Mouse (Mus musculus) liver, postnatal 0 days (tissue): ENCODE data around the gene 4930512M02Rik. TPM values are rescaled to one million over a fixed set of nuclear protein-coding genes. Genes with fewer than 3 reads are reported as not detected.

ENCODE experiments used
- ATAC-seq: fragments of 200-750 bp; cut with Nextera tagmentation; 2 replicates; pipeline ENCODE4 v1.8.0; 2017; ENCODE audit warnings: mild to moderate bottlenecking, moderate library complexity
- DNase-seq: peaks from one replicate; pipeline ENCODE4 v3.0.0-alpha.2; 2016
- H3K27ac ChIP-seq: fragments of 300-500 bp; sonication (generic); 2 replicates; pipeline ENCODE4 v1.5.1; 2014; ENCODE audit warnings: antibody characterized with exemption, moderate library complexity, mild to moderate bottlenecking, low read depth
- H3K27me3 ChIP-seq: fragments of 300-500 bp; sonication (generic); 2 replicates; pipeline ENCODE4 v1.6.1; 2014; ENCODE audit warnings: low read length, control low read depth, mixed read lengths; ENCODE audit not compliant: insufficient read depth
- H3K36me3 ChIP-seq: fragments of 300-500 bp; sonication (generic); replicated peaks from 2 replicates; pipeline ENCODE4 v1.6.1; 2014; ENCODE audit warnings: mild to moderate bottlenecking, control low read depth, low read length, moderate library complexity, mixed read lengths; ENCODE audit not compliant: insufficient read depth
- H3K4me1 ChIP-seq: fragments of 300-500 bp; sonication (generic); 2 replicates; pipeline ENCODE4 v1.6.1; 2014; ENCODE audit warnings: antibody characterized with exemption, mild to moderate bottlenecking, control low read depth; ENCODE audit not compliant: insufficient read depth
- H3K4me2 ChIP-seq: fragments of 300-500 bp; sonication (generic); 2 replicates; pipeline ENCODE4 v1.6.1; 2014; ENCODE audit warnings: low read depth, mild to moderate bottlenecking, low read length, moderate library complexity, mixed read lengths
- H3K4me3 ChIP-seq: fragments of 300-500 bp; sonication (generic); 2 replicates; pipeline ENCODE4 v1.5.1; 2014; ENCODE audit warnings: low read depth, low read length
- H3K9ac ChIP-seq: fragments of 300-500 bp; sonication (generic); replicated peaks from 2 replicates; pipeline ENCODE4 v1.6.1; 2014; ENCODE audit warnings: mild to moderate bottlenecking, moderate library complexity
- H3K9me3 ChIP-seq: fragments of 300-500 bp; sonication (generic); 2 replicates; pipeline ENCODE4 v1.6.1; 2016; ENCODE audit warnings: mild to moderate bottlenecking, control low read depth, low read length, mixed read lengths
- CTCF ChIP-seq: sonication (generic); IDR thresholded peaks from 2 replicates; pipeline ENCODE4 v1.5.1; 2016; ENCODE audit warnings: antibody characterized with exemption, low read depth
- EP300 ChIP-seq: IDR thresholded peaks from 2 replicates; pipeline ENCODE4 v1.6.1; 2016; ENCODE audit warnings: antibody characterized with exemption, low read depth, mild to moderate bottlenecking
- WGBS: fragments of 180-500 bp; shearing (Covaris S2); extraction: QIAGEN DNeasy Blood & Tissue Kit; methylation state at CpG from one replicate; pipeline ENCODE4 v1.1.7; 2014; ENCODE audit not compliant: insufficient replicate concordance; 5-methylcytosine and 5-hydroxymethylcytosine counted together
- polyA plus RNA-seq: library from polyadenylated mRNA; unstranded; fragments of >200 nt; fragmentation: Nextera tagmentation; extraction: Ambion mirVana; gene quantifications from 2 replicates; pipeline ENCODE4 v1.2.1, GENCODE M21; 2015

Gene 4930512M02Rik
- polyA plus RNA-seq, 1 experiment from 2014 or later: not detected

DNA sequence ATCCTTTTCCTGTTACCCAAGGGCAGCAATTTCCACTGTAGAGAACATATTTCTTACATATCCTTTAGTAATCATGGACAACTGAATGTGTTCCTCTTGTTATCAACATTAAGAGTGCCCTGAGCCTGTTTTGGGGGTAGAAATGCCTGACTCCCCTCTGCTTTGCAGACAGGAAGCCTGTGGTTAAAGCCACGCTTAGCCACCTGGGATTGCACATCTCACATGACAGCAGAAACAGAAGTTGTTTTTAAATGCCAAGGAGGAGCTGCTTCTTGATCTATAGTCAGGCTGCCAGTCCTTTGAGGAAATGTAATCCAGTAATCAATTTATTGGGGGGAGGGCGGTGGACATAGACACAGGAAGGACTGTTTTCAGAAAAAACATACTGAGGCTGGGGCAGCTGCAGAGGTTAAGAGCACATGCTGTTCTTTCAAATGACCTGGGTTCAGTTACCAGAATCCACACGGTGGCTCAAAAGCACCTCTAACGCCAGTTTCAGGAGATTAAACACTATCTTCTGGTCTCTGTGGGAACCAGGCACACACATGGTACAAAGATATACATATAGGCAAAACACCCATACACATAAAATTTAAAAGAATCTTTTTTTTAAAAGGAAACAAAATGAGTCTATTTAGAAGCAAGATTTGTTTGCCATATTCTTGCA, 58.0 kb downstream of the 4930512M02Rik start:
- H3K36me3 ChIP-seq: no peaks in the 10 kb centered on the region
- H3K4me1 ChIP-seq: peaks cover 33% of the 10 kb centered on the region
- TF ChIP-seq CTCF: no peak
- TF ChIP-seq EP300: no peak
- no peak overlapping the region for H3K9ac ChIP-seq
- no peak for ATAC-seq
- peak; percentile 49 for DNase-seq
- H3K27ac ChIP-seq: peak overlapping the region; percentile 41
- 20% methylated on average over 4 of the region's 4 CpGs for WGBS
- H3K27me3 ChIP-seq: no peaks in the 10 kb centered on the region
- peak overlapping the region; percentile 2; the same call in 1 of the 2 replicates for H3K4me2 ChIP-seq
- H3K4me3 ChIP-seq: no peak overlapping the region
- no peaks in the 10 kb centered on the region for H3K9me3 ChIP-seq

DNA sequence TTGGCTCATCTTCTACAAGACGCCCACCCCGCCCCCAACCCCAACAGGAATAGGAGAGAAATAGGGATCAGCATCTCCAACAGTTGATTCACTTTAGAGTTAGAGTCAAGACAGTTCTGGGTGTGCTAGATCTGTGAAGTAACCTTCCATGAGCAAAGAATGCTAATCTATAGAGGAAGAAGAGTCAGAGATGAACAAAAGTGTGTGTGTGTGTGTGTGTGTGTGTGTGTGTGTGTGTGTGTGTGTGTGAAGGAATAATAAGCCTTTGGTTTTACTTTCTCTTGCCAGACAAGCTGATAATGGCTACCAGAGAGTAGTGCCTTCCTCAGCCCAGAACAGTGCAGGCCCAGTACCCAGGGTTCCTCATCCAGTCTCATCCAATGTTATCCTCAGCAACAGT, 59.6 kb downstream of the 4930512M02Rik start:
- no peak for TF ChIP-seq EP300
- no peak for TF ChIP-seq CTCF
- ATAC-seq: no peak
- H3K4me1 ChIP-seq: peaks cover 37% of the 10 kb centered on the region
- H3K9ac ChIP-seq: no peak overlapping the region
- no peaks in the 10 kb centered on the region for H3K27me3 ChIP-seq
- no peak overlapping the region for H3K27ac ChIP-seq
- WGBS: 65% methylated on average over 2 of the region's 2 CpGs
- H3K4me3 ChIP-seq: no peak overlapping the region
- DNase-seq: no peak
- H3K36me3 ChIP-seq: no peaks in the 10 kb centered on the region
- H3K4me2 ChIP-seq: no peak overlapping the region
- H3K9me3 ChIP-seq: no peaks in the 10 kb centered on the region

DNA sequence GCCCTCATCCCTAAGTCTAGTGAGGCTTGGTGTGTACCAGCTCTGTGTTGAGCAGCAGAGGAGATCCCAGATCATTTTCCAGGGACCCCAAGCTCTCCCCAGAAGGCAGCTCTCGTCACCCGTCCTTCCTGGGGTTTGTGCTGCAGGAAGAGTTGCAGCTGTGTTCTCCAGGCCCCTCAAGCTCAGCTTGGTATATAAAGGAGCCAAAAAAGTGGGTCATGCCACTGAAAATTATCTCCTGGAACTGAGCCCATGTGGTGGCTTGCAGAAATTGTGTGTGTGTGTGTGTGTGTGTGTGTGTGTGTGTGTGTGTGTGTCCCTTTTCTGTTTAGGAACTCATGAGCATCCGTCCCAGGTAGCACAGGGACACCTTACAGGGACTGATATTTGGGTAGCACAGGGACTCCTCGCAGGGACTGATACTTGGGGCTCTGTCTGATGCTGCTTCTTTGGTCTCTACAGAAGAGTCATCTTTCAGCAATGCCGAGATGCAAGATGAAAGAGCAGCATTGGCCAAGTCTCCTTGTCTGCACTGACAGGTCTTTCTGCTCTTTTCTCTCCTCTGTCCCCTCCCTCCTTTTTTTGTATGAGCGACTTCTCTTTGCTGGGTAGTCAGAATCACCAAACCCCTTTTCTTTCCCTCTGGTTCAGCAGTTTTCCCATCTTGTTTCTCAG, 62.4 kb downstream of the 4930512M02Rik start:
- no peak for ATAC-seq
- DNase-seq: no peak
- 58% methylated on average over 6 of the region's 6 CpGs for WGBS
- Histone ChIP-seq H3K4me1 (peaks cover 31% of the 10 kb centered on the region), H3K9ac (no peak overlapping the region), H3K27me3 (no peaks in the 10 kb centered on the region), H3K27ac (peak overlapping the region; percentile 86), H3K36me3 (no peaks in the 10 kb centered on the region), H3K4me2 (no peak overlapping the region), H3K9me3 (no peaks in the 10 kb centered on the region), H3K4me3 (no peak overlapping the region)
- TF ChIP-seq CTCF: no peak
- TF ChIP-seq EP300: no peak

DNA sequence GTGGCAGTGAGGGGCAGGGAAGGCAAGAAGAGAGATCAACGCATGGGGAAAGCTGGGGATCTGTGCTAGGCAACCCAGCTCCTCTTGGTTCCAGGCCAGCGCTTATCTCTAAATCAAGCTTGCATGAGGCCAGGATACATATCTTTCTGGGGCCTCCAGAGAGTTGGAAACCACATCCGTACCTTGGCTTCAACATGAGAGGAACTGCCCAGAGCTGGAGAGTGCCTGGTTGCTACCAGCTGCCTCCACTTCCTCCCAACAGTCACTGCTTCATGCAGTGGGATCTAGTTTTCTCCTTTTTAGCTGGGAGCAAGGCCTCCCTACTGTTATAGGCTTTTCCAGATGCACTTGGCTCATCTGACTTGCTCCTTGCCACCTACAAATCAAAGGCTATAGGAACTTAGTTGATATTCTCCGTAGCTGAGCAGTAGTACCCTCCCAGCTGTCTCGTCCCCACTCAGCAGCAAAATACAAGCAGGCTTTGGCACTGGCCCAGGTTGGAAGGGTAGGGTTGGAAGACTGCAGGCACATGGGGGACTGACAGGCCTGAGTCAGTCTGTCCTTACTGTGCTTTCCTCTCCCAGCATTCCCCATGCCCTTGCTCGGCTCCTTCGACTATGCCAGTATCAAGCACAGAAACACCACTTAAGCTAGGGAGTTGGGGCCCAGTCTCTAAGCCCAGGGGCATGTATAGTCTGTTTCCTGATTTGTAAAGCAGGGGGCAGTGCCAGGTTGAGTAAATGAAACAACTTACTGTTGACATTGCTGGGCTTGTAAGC, 63.2 kb downstream of the 4930512M02Rik start:
- H3K9me3 ChIP-seq: no peaks in the 10 kb centered on the region
- H3K4me2 ChIP-seq: no peak overlapping the region
- 29% methylated on average over 7 of the region's 7 CpGs for WGBS
- H3K27ac ChIP-seq: peak overlapping the region; percentile 86
- H3K27me3 ChIP-seq: no peaks in the 10 kb centered on the region
- peak; percentile 81 for ATAC-seq
- no peaks in the 10 kb centered on the region for H3K36me3 ChIP-seq
- H3K4me3 ChIP-seq: no peak overlapping the region
- H3K4me1 ChIP-seq: peaks cover 25% of the 10 kb centered on the region
- peak; percentile 35; the same call in 1 of the 2 replicates for TF ChIP-seq CTCF
- no peak for TF ChIP-seq EP300
- DNase-seq: peak; percentile 47
- H3K9ac ChIP-seq: no peak overlapping the region

DNA sequence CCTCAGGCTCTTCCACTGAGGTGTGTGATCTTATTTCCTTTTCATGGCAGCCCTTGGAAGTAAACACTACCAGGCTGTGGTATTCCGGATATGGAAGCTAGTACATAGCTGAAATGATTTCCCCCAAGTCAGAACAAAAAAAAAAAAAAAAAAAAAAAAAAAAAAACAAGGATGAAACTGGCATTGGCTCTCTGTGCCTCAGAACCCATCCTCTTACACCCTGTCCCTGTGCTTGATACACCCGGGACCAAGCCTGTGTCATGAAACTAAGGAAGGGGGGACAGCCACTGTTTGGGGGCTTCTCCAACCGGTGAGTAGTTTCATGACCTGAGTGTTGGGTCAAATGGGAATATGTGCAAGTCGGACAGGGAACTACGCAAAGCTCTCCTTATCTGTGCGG, 66.5 kb downstream of the 4930512M02Rik start:
- no peak for DNase-seq
- WGBS: 67% methylated on average over 6 of the region's 6 CpGs

DNA sequence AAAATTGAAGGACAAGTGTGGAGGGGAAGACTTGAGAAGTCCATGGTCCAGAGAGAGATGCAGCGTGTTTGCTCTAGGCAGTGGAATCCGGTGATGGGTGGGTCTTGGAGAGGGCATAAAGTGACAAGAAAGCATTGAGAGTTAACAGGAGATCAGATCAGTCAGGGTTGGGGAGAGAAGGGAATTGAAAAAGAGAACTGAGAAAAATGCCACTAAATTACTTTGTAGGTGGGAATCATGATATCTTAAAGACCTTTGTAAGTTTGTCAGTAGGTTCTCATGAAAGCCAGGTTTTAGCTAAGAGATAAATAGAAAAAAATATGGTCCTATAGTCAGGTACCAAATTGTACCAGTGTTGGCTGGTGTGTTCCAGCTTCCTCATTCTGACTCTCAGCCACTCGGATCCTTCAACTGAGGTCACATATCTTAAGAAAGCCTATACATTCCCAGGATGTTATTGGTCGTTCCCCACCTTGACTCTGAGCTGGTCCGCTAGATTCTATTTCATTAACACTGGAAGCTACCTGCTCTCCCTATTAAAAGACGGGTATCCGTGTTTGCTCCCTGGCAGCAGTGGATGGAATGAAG, 68.4 kb downstream of the 4930512M02Rik start:
- no peak overlapping the region; the same call in 1 of the 2 replicates for H3K27ac ChIP-seq
- no peak for ATAC-seq

More for the DNA sequence above, 66.5 kb downstream of the 4930512M02Rik start:
- Histone ChIP-seq H3K27ac (no peak overlapping the region), H3K4me1 (peaks cover 24% of the 10 kb centered on the region), H3K4me2 (no peak overlapping the region), H3K4me3 (no peak overlapping the region), H3K9ac (no peak overlapping the region), H3K36me3 (no peaks in the 10 kb centered on the region), H3K9me3 (no peaks in the 10 kb centered on the region), H3K27me3 (no peaks in the 10 kb centered on the region)
- no peak for TF ChIP-seq EP300
- TF ChIP-seq CTCF: no peak
- no peak for ATAC-seq

More for the DNA sequence above, 68.4 kb downstream of the 4930512M02Rik start:
- H3K4me1 ChIP-seq: peaks cover 11% of the 10 kb centered on the region
- TF ChIP-seq EP300: no peak
- TF ChIP-seq CTCF: no peak
- no peak overlapping the region for H3K9ac ChIP-seq
- no peak for DNase-seq
- no peaks in the 10 kb centered on the region for H3K9me3 ChIP-seq
- H3K36me3 ChIP-seq: no peaks in the 10 kb centered on the region
- no peak overlapping the region for H3K4me3 ChIP-seq
- 62% methylated on average over 7 of the region's 7 CpGs for WGBS
- no peak overlapping the region for H3K4me2 ChIP-seq
- no peaks in the 10 kb centered on the region for H3K27me3 ChIP-seq
